Mouse (Mus musculus): ENCODE results near the gene Atp6v1d.

- TF ChIP-seq CTCF (IDR thresholded peaks at IDR 0.05; ENCODE audit: extremely low read depth, insufficient read depth, insufficient read length, insufficient replicate concordance) (peak; percentile 74; the same call in 1 of the 2 replicates), POLR2A (IDR thresholded peaks at IDR 0.05; ENCODE audit: low read depth, low read length) (peak; percentile 73)
Observed at GRCm38 (mm10) chr12:78861496-78862253, at the start of gene Atp6v1d, which contains the start of gene Eif2s1.

Data from spleen, adult 2 months (tissue).